Mouse (Mus musculus) erythroblast, embryonic 14.5 days (primary cell): ENCODE measurements around the gene Prkce.

Experiments used
- GATA1 ChIP-seq: IDR thresholded peaks from 2 replicates; pipeline ENCODE4 v1.6.1; 2012; ENCODE audit warnings: low read length, inconsistent platforms, mixed read lengths
- TAL1 ChIP-seq: IDR thresholded peaks from 3 replicates; pipeline ENCODE4 v1.6.1; 2012; ENCODE audit warnings: low read length, inconsistent platforms, mixed read lengths

DNA sequence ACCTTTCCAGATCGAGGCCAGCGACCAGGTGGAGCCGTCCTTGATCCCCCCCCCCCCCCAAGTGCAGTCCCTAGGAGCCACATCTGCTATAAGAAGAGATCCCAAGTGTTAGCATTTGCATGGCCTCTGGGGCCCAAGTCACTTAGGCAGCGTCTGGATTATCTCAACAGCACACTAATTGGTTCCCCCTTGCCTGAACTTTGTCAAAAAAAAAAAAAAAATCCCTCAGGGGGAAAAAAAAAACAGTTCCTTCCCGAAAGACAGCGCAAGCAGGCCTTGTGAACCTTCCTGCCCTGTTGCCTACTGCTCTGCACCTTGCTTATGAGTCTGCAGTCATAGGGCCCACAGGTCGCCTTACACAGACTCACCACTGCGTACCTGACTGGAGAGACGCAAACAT, 7.9 kb downstream of the Prkce start:
- TF ChIP-seq GATA1 (no peak), TAL1 (no peak)
